Mouse (Mus musculus): ENCODE results near the gene Pitpnm1. TPM values are rescaled to one million over a fixed set of nuclear protein-coding genes. Genes with fewer than 3 reads are reported as not detected.

Gene Pitpnm1
- total and polyA plus RNA-seq, 2 experiments from 2014 or later, result 127 to 187 TPM

DNA sequence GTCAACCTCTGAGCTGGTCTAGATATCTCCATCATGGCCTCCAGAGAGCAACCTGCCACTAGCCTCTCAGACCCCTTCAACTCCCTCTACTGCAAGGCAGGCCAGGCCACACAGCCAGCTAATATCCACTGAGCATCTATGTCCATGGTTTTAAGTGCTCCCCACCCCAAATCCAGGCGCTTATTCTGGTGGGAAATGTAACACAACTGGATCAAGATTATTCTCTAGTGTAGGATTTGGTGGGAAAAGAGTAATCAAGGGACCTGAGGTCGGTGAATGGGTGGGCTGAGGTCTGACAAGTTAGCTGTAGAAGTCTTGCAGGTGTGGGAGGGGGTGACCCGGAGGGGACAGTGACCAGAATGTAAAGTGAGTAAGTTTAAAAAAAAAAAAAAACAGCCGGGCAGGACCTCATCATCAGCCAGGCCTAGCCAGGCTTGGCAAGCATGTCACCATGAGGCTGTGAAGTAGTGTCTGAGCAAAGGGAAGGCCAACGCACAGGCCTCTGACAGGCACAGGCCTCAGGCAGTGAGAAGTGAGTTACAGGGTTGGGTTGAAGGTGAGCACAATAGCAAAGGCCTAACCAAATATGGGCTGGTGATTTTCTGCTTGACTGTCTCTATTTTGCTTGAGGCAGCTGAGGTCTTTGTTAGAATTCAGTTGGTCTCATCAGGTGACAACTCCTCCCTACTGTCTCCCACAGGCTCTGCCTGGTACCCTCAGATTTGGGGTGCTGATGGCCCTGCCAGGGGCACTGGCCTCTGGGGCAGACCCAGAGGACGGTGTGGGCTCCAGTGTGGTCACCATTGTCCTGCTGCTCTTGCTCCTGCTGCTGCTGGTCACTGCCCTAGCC lies 55.6 kb downstream of the Pitpnm1 start:
- Histone ChIP-seq H3K27me3 (ENCODE audit: insufficient read depth, low read length) (no peaks in the 10 kb centered on the region), H3K4me1 (ENCODE audit: insufficient read depth, low read length) (no peaks in the 10 kb centered on the region), H3K4me2 (ENCODE audit: low read depth, low read length, poor library complexity, severe bottlenecking) (no peak overlapping the region), H3K27ac (ENCODE audit: low read depth, low read length) (no peak overlapping the region), H3K36me3 (ENCODE audit: insufficient read depth, low read length) (peaks cover 65% of the 10 kb centered on the region), H3K9me3 (ENCODE audit: low read length) (no peaks in the 10 kb centered on the region), H3K9ac (replicated peaks; ENCODE audit: low read length, poor library complexity, severe bottlenecking) (no peak overlapping the region), H3K4me3 (ENCODE audit: low read depth, low read length) (no peak overlapping the region)
- ATAC-seq (ENCODE audit: low FRiP score) (no peak), DNase-seq (ENCODE audit: low spot score) (no peak)
- WGBS, result 78% methylated on average over 6 of the region's 6 CpGs
- TF ChIP-seq CTCF (IDR thresholded peaks at IDR 0.05), result no peak

DNA sequence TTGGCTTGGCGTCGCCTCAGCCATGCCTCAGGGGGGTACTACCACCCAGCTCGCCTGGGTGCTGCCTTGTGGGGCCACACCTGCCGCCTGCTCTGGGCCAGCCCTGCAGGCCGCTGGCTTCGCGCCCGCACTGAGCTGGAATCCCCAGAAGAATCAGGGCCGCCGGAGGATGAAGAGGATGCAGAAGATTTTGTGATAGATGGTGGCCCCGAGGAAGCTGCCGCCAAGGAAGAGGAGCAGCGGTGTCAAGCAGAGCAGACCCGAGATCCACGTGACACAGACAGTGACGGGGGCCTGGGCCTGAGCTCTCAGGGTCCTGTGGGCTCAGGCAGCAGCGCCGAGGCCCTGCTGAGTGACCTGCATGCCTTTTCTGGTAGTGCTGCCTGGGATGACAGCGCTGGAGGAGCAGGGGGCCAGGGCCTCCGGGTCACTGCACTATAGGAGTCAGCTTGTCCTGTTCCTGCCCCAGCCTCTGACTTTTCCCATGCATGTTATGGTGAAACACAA lies 56.3 kb downstream of the Pitpnm1 start:
- Histone ChIP-seq H3K4me2 (ENCODE audit: low read depth, low read length, poor library complexity, severe bottlenecking) (no peak overlapping the region), H3K4me3 (ENCODE audit: low read depth, low read length) (no peak overlapping the region), H3K27me3 (ENCODE audit: insufficient read depth, low read length) (no peaks in the 10 kb centered on the region), H3K36me3 (ENCODE audit: insufficient read depth, low read length) (peaks cover 65% of the 10 kb centered on the region), H3K9ac (replicated peaks; ENCODE audit: low read length, poor library complexity, severe bottlenecking) (0 out of 2 replicates have a peak overlapping the region, but pooled peaks have one; percentile 8), H3K9me3 (ENCODE audit: low read length) (no peaks in the 10 kb centered on the region), H3K4me1 (ENCODE audit: insufficient read depth, low read length) (no peaks in the 10 kb centered on the region), H3K27ac (ENCODE audit: low read depth, low read length) (no peak overlapping the region)
- ATAC-seq (ENCODE audit: low FRiP score) (no peak), DNase-seq (ENCODE audit: low spot score) (no peak)
- WGBS, result 69% methylated on average over 20 of the region's 20 CpGs
- TF ChIP-seq CTCF (IDR thresholded peaks at IDR 0.05), result no peak

DNA sequence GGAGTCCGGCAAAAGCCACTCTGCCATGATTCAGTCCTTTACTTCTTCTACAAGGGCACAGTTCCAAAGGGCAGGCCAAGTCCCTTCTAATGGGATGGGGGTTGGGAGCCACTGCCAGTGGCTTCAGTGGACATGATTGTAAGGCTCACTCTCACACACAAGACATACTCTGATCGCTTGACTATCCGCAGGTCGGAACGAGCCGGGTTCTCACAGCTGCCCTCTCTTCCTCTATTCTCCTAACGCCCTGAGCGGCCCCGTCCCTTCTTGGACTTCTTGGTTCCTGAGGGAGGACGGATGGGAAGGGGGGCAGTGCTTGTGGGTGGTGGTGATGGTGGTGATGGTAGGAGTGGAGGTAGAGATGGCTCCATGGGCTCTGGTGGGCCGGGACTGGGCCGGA lies 57.0 kb downstream of the Pitpnm1 start:
- H3K4me3 ChIP-seq (ENCODE audit: low read depth, low read length), result no peak overlapping the region
- H3K9ac ChIP-seq (replicated peaks; ENCODE audit: low read length, poor library complexity, severe bottlenecking), result no peak overlapping the region
- TF ChIP-seq CTCF (IDR thresholded peaks at IDR 0.05), result no peak
- no peak overlapping the region for H3K27ac ChIP-seq (ENCODE audit: low read depth, low read length)
- no peaks in the 10 kb centered on the region for H3K4me1 ChIP-seq (ENCODE audit: insufficient read depth, low read length)
- no peaks in the 10 kb centered on the region for H3K9me3 ChIP-seq (ENCODE audit: low read length)
- no peak overlapping the region for H3K4me2 ChIP-seq (ENCODE audit: low read depth, low read length, poor library complexity, severe bottlenecking)
- ATAC-seq (ENCODE audit: low FRiP score), result no peak
- WGBS, result 95% methylated on average over 12 of the region's 12 CpGs
- DNase-seq (ENCODE audit: low spot score), result no peak
- H3K27me3 ChIP-seq (ENCODE audit: insufficient read depth, low read length), result no peaks in the 10 kb centered on the region
- peaks cover 65% of the 10 kb centered on the region for H3K36me3 ChIP-seq (ENCODE audit: insufficient read depth, low read length)

DNA sequence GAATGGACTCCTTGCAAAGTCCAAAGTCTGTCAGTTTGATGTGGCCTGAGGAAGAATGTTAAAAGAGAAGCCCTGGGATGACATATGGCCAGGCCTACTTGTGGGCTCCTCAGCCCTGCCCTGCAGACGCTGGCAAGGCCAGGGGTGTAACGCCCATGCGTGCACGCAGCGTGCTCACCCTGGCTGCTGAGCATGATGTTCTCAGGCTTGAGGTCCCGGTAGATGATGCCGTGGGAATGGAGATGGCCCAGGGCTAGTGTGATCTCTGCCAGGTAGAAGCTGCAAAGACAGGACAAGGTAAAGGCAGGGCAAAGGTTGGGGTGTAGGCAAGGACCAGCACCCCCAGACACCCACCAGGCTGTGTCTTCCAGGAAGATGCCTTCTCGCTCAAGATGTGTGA lies 59.3 kb downstream of the Pitpnm1 start:
- no peak for TF ChIP-seq CTCF (IDR thresholded peaks at IDR 0.05)
- H3K4me2 ChIP-seq (ENCODE audit: low read depth, low read length, poor library complexity, severe bottlenecking), result no peak overlapping the region
- WGBS, result 98% methylated on average over 8 of the region's 8 CpGs
- no peak for ATAC-seq (ENCODE audit: low FRiP score)
- H3K4me3 ChIP-seq (ENCODE audit: low read depth, low read length), result no peak overlapping the region
- peaks cover 6% of the 10 kb centered on the region; the same call in 1 of the 2 replicates for H3K4me1 ChIP-seq (ENCODE audit: insufficient read depth, low read length)
- H3K36me3 ChIP-seq (ENCODE audit: insufficient read depth, low read length), result peaks cover 53% of the 10 kb centered on the region
- no peak overlapping the region for H3K9ac ChIP-seq (replicated peaks; ENCODE audit: low read length, poor library complexity, severe bottlenecking)
- no peaks in the 10 kb centered on the region for H3K27me3 ChIP-seq (ENCODE audit: insufficient read depth, low read length)
- DNase-seq (ENCODE audit: low spot score), result no peak
- no peak overlapping the region for H3K27ac ChIP-seq (ENCODE audit: low read depth, low read length)
- H3K9me3 ChIP-seq (ENCODE audit: low read length), result no peaks in the 10 kb centered on the region

DNA sequence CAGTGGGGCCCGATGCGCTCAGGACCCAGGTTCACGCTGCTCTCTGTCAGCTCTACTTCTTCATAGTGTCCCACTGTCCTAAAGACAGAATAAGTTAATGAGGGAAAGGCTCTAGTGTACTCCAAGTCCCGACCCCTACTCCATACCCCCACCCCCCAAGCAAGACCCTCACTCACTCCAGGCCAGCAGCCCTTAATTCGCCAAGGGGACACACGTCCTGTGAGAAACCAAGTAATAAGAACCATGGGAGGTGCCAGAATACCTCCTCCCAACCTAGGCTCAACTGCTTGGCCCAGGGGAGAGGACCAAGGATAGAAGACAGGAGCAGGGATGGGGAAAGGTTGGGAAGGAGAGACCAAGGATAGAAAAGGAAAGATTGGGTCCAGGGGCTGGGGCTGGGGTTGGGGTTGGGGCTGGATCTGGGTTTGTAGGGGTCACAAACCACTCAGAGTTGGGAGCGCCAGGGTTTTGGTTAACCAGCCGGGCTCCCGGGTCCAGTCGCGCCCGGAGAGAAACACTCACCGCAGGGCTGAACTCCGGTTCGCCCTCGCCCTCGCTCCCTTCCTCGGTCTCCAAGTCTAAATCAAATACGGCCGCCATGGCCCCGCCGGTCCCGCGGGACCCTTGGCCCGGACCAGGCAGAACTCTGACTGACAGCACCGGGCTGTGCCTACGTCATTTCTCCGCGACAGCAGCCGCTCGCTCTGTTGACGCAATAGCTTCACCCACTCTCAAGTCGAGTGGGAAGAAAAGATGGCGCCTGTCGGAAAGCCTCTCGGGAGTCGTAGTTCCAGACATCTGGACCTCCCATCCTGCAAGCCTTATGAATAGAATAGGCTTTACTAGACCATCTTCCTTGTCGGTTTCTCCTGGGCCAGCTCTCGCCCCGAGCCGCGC lies 63.1 kb downstream of the Pitpnm1 start, which contains the start of gene Rps6kb2:
TSS of gene Rps6kb2 (minus strand) at position 709 of the 897 bp plus-strand sequence.
- ATAC-seq (ENCODE audit: low FRiP score) (peak; percentile 86), DNase-seq (ENCODE audit: low spot score) (peak; percentile 99)
- peaks cover 32% of the 10 kb centered on the region for H3K36me3 ChIP-seq (ENCODE audit: insufficient read depth, low read length)
- H3K9me3 ChIP-seq (ENCODE audit: low read length), result no peaks in the 10 kb centered on the region
- H3K27me3 ChIP-seq (ENCODE audit: insufficient read depth, low read length), result no peaks in the 10 kb centered on the region
- H3K4me2 ChIP-seq (ENCODE audit: low read depth, low read length, poor library complexity, severe bottlenecking), result peak within 1 kb of the TSS; percentile 91
- WGBS, result 6% methylated on average over 42 of the region's 42 CpGs
- H3K9ac ChIP-seq (replicated peaks; ENCODE audit: low read length, poor library complexity, severe bottlenecking), result peak within 1 kb of the TSS; percentile 76
- H3K4me3 ChIP-seq (ENCODE audit: low read depth, low read length), result peak within 1 kb of the TSS; percentile 69
- TF ChIP-seq CTCF (IDR thresholded peaks at IDR 0.05), result no peak
- peak within 1 kb of the TSS; percentile 71 for H3K27ac ChIP-seq (ENCODE audit: low read depth, low read length)
- peaks cover 6% of the 10 kb centered on the region; the same call in 1 of the 2 replicates for H3K4me1 ChIP-seq (ENCODE audit: insufficient read depth, low read length)
